Mouse (Mus musculus) gastrocnemius, postnatal 36 days (tissue): ENCODE measurements around the gene D17H6S53E. TPM values are rescaled to one million over a fixed set of nuclear protein-coding genes. Genes with fewer than 3 reads are reported as not detected.

Experiments used
- DNase-seq, 2 experiments: peaks; one replicate each; pipeline ENCODE4 v3.0.0; 2022
- intact Hi-C: fragments of 180-260 bp; cut with DNase I; formaldehyde crosslinking; loops from one replicate; pipeline ENCODE4 v1.15.1; 2025
- total RNA-seq, 2 experiments: library from RNA; stranded (reverse); gene quantifications; 2 replicates each; pipeline ENCODE4 v1.2.3; 2021

The D17H6S53E gene
- total RNA-seq, 2 experiments from 2014 or later, result 13.0 to 17.0 TPM

- DNase-seq, result no peak
- intact Hi-C loops, result no loop called here
Measured at GRCm38 (mm10) chr17:35127017-35127416, 844 bp downstream of the D17H6S53E start.

DNA sequence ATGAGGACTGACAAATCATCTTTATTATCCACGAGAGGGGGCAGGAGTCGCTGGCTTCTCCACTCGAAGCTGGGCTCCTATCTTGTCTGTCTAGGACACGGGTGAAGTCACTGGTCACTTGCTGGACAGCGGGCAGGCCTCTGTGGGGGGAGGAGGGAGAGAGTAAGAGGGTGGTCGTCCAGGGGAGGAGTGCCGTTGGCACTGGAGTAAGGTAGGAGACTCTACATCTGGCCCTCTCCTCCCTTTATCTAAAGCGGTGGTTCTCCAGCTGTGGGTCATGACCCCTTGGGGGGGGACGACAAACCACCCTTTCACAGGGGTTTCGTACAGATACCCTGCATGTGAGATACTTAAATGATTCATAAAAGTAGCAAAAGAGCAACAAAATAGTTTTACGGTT is 2.8 kb downstream of the D17H6S53E start:
- intact Hi-C loops, result no loop called here
- no peak for DNase-seq

DNA sequence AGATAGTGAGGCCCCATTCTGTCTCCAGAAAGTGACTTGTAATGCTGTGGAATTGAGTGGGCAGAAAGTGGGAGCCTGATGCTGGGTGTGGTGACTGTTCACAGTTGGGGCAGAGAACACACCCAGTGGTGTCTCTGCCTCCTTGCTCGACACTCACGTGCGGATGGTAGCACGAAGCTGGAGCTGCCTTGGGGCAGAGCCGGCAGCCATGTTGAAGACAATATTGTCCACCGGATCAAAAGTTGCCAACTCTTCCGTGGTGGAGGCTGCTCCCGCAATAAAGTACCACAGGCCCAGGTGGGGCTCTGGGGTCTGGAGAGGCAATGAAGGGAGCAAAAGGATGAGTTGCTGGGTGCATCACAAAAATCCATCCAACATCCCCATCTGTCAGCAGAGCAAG is 4.9 kb downstream of the D17H6S53E start:
- DNase-seq, result no peak
- intact Hi-C loops, result no loop called here

DNA sequence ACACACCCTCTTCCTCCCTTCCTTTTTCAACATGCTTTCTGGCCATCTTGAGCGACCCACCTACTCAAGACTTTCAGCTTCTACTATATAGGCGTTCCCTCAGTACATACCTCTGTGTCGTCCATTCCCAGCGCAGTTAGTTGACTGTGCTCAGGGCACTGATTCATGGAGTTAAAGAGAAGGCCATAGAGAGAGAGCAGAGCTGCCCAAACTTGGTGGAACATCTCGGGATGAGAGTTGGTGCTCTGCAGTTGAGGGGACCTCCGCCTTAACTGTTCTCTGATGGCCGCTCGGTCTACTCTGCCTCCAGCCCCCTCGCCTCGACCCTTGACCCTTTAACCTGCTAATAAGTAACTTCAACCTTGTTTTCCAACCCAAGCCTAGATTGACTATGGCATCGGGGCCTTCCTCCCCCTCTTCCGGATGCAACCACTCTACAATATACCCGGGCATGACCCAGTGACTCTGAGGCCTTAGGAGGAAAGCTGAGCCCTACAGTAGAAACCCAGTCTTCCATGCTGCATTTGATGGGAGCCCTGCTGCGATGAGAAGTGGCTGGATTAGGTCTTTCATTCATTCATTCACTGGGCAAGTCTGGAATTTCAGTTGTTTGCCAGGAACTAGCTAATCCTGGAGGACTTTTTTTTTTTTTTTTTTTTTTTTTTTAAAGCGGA is 5.5 kb downstream of the D17H6S53E start, which contains the start of gene Apom:
Gene Apom, minus strand, starts transcription at position 551 of the 674 bp plus-strand sequence.
- intact Hi-C loops, result no loop called here

DNA sequence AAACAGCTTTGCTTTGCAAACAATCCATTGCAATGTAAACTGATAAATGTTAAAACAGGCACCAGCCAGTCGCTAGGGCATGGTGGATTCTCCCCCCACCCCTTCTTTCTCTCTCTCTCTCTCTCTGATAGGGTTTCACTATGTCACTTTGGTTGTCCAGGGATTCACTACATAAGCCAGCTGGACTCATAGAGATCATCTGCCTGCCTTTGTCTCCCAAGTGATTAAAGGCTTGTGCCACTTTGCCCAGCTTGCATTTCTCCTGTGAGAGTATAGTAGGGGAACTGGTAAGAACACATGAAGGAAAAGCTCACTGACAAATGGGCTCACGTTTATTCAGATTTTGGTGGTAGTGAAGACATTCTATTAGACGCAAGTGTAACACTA is 6.0 kb downstream of the D17H6S53E start:
- DNase-seq, result no peak
- intact Hi-C loops, result no loop called here

More for the DNA sequence above, 5.5 kb downstream of the D17H6S53E start, which contains the start of gene Apom:
- DNase-seq, result no peak

DNA sequence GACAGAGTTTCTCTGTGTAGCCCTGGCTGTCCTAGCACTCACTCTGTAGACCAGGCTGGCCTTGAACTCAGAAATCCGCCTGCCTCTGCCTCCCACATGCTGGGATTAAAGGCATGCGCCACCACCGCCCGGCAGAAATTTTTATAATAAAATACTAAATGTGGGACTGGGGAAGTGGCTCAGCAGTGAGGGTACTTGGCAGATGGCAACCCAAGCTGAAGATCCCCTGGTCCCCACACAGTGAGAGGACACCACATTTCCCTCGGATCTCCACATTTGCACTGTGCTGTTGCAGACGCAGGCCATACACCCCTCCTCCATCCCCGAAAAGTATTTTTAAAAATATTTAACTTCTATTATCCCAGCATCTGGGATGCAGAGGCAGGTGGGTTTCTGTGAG is 7.3 kb downstream of the D17H6S53E start:
- no peak for DNase-seq
- intact Hi-C loops, result no loop called here

GRCm38 (mm10) chr17:35134801-35135590 is 8.8 kb downstream of the D17H6S53E start, which contains the start of gene Bag6:
Gene Bag6, plus strand, starts transcription at chr17:35135178.
- intact Hi-C loops, result no loop called here
- DNase-seq, result peak; percentile 90 to 95

- DNase-seq, result no peak
- intact Hi-C loops, result no loop called here
Measured at GRCm38 (mm10) chr17:35135591-35136320, 9.6 kb downstream of the D17H6S53E start.

GRCm38 (mm10) chr17:35139269-35139668 is 13.1 kb downstream of the D17H6S53E start:
- no peak for DNase-seq
- intact Hi-C loops, result no loop called here

GRCm38 (mm10) chr17:35140490-35140996 is 14.4 kb downstream of the D17H6S53E start:
- no peak for DNase-seq
- intact Hi-C loops, result no loop called here

DNA sequence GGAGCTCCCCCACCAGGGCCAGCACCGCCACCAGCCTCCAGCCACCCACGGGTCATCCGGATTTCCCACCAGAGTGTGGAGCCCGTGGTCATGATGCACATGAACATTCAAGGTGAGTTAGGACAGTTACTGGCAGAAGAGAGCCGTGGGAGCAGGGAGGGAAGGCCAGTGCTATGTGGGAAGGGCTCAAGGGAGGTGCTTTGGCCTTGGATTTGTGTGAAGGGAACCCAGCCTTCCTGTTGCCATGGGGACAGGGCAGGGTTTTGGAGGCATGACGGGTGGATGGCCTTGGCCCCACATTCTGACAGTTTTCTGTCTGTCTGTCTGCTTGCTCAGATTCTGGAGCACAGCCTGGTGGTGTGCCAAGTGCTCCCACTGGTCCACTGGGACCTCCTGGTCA is 15.8 kb downstream of the D17H6S53E start:
- DNase-seq, result no peak
- intact Hi-C loops, result no loop called here

GRCm38 (mm10) chr17:35146139-35146538 is 20.0 kb downstream of the D17H6S53E start:
- intact Hi-C loops, result no loop called here
- no peak for DNase-seq

- intact Hi-C loops, result no loop called here
- no peak for DNase-seq
Measured at GRCm38 (mm10) chr17:35147348-35147747, 21.2 kb downstream of the D17H6S53E start.

- intact Hi-C loops, result no loop called here
- no peak for DNase-seq
Measured at GRCm38 (mm10) chr17:35147922-35148639, 21.9 kb downstream of the D17H6S53E start.

GRCm38 (mm10) chr17:35152121-35152520 is 25.9 kb downstream of the D17H6S53E start:
- intact Hi-C loops, result loop anchor here (10.0 kb wide), 1 partner anchor 1037 kb away; the partner anchor contains the start of gene H2-DMa
- DNase-seq, result no peak

DNA sequence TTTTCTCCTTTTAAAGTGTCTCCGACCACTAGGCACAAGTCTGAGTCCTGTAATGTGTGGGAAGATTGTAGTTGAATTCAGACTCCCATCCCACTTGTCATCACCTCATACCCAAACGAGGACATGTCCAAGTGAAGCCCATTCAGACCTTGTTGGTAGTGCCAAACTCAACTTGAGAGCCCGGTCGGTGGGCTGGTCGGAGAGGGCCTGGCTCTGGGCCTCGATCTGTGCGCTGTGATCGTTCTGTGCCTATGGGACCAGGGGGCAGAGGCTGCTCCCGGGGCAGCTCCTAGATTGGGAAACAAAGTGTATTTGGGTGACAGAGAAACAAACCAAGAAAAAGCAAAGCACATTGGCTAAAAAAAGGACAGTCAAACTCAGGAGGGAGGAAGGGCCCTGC is 26.9 kb downstream of the D17H6S53E start:
- DNase-seq, result no peak
- intact Hi-C loops, result loop anchor here (10.0 kb wide), 1 partner anchor 1038 kb away; the partner anchor contains the start of gene H2-DMa

DNA sequence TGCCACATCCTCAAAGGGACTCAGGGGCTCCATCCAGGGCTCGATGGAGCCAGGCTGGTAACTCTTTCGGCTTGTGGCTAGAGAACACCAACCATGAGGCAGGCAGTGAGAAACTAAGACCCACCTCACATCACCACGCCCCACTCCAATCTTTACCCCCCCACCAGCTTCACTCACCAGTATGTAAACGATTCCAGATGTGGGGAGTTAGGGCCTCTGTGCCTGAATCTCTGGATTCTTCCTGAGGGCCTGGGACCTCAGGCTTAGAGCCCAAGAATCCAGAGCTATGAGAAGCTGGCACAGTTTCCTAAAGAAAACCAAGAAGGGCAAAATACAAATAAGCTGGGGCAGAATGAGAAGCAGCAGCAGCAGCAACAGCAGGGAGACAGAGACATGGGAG is 27.8 kb downstream of the D17H6S53E start:
- intact Hi-C loops, result loop anchor here (10.0 kb wide), 1 partner anchor 1039 kb away; the partner anchor contains the start of gene H2-DMa
- DNase-seq, result no peak

GRCm38 (mm10) chr17:35154616-35155015 is 28.4 kb downstream of the D17H6S53E start:
- DNase-seq, result no peak
- intact Hi-C loops, result loop anchor here (10.0 kb wide), 1 partner anchor 1040 kb away; the partner anchor contains the start of gene H2-DMa

- intact Hi-C loops, result loop anchor here (10.0 kb wide), 1 partner anchor 1041 kb away; the partner anchor contains the start of gene H2-DMa
- peak in 1 of 2 experiments; percentile 11 for DNase-seq
Measured at GRCm38 (mm10) chr17:35155451-35155850, 29.3 kb downstream of the D17H6S53E start.
